Comparison of ENCODE assay signal across 7 mouse cellular contexts in genomic region chr3:69006246-69006760, GRCm38 (mm10). TPM values are rescaled to one million over a fixed set of nuclear protein-coding genes. Genes with fewer than 3 reads are reported as not detected.
DNase-seq lines count a peak whose midpoint lies in the region; ATAC-seq and TF ChIP-seq lines count a peak whose summit lies in the region.

No protein-coding gene starts in this region.

- H3K4me1 ChIP-seq in megakaryocyte, embryonic 14.5 days: peaks cover 25% of the 10 kb centered on the region
- H3K4me1 ChIP-seq in embryonic facial prominence, embryonic 13.5 days: peaks cover 9% of the 10 kb centered on the region
- H3K4me1 ChIP-seq in intestine, embryonic 15.5 days (replicated peaks): 0 out of 2 replicates have a peak, but pooled peaks cover 4% of the 10 kb centered on the region
- H3K4me1 ChIP-seq in midbrain, postnatal 0 days (ENCODE audit: insufficient read depth, low read length): 0 out of 2 replicates have a peak, but pooled peaks cover 3% of the 10 kb centered on the region

- peak overlapping the region; percentile 95 for H3K9ac ChIP-seq in embryonic facial prominence, embryonic 13.5 days
- peak overlapping the region; percentile 97 for H3K9ac ChIP-seq in intestine, embryonic 15.5 days
- H3K9ac ChIP-seq in midbrain, postnatal 0 days (replicated peaks; ENCODE audit: low read length, poor library complexity, severe bottlenecking): peak overlapping the region; percentile 57

- no peaks in the 10 kb centered on the region for H3K27me3 ChIP-seq in megakaryocyte, embryonic 14.5 days (replicated peaks)
- no peaks in the 10 kb centered on the region for H3K27me3 ChIP-seq in embryonic facial prominence, embryonic 13.5 days
- no peaks in the 10 kb centered on the region for H3K27me3 ChIP-seq in intestine, embryonic 15.5 days (replicated peaks)
- H3K27me3 ChIP-seq in midbrain, postnatal 0 days (ENCODE audit: insufficient read depth, low read length): no peaks in the 10 kb centered on the region

- no peak for ATAC-seq in megakaryocyte, adult 5-6 weeks (ENCODE audit: poor library complexity, severe bottlenecking)
- ATAC-seq in embryonic facial prominence, embryonic 13.5 days (ENCODE audit: insufficient number of reproducible peaks, insufficient read depth, low FRiP score, low TSS enrichment, low read depth): no peak
- ATAC-seq in intestine, embryonic 15.5 days: no peak
- ATAC-seq in midbrain, postnatal 0 days (ENCODE audit: low FRiP score): no peak

- no peak for TF ChIP-seq CTCF in midbrain, postnatal 0 days (IDR thresholded peaks at IDR 0.05)

- peak; percentile 3 for DNase-seq in midbrain, postnatal 0 days (ENCODE audit: low spot score)
- DNase-seq in frontal cortex, adult 2 months (ENCODE audit: extremely low spot score in 1 of 2, low spot score in 1 of 2): no peak
- no peak for DNase-seq in ovary, postnatal 10 days (ENCODE audit: low spot score)

- H3K4me2 ChIP-seq in embryonic facial prominence, embryonic 13.5 days: peak overlapping the region; percentile 84
- peak overlapping the region; percentile 80 for H3K4me2 ChIP-seq in intestine, embryonic 15.5 days (replicated peaks)
- H3K4me2 ChIP-seq in midbrain, postnatal 0 days (ENCODE audit: low read depth, low read length, poor library complexity, severe bottlenecking): peak overlapping the region; percentile 100

- peak overlapping the region; percentile 95 for H3K27ac ChIP-seq in embryonic facial prominence, embryonic 13.5 days
- peak overlapping the region; percentile 96 for H3K27ac ChIP-seq in intestine, embryonic 15.5 days
- 0 out of 2 replicates have a peak overlapping the region, but pooled peaks have one; percentile 63 for H3K27ac ChIP-seq in midbrain, postnatal 0 days (ENCODE audit: low read depth, low read length)

- WGBS in embryonic facial prominence, embryonic 13.5 days: 5% methylated on average over 21 of the region's 21 CpGs
- 5% methylated on average over 21 of the region's 21 CpGs for WGBS in intestine, embryonic 15.5 days
- WGBS in midbrain, postnatal 0 days: 5% methylated on average over 21 of the region's 21 CpGs

- peak overlapping the region; percentile 100 for H3K4me3 ChIP-seq in megakaryocyte, embryonic 14.5 days (replicated peaks)
- H3K4me3 ChIP-seq in embryonic facial prominence, embryonic 13.5 days: peak overlapping the region; percentile 98
- peak overlapping the region; percentile 98 for H3K4me3 ChIP-seq in intestine, embryonic 15.5 days (replicated peaks)
- H3K4me3 ChIP-seq in midbrain, postnatal 0 days (ENCODE audit: low read depth, low read length): peak overlapping the region; percentile 97

- peaks cover 16% of the 10 kb centered on the region for H3K36me3 ChIP-seq in megakaryocyte, embryonic 14.5 days (replicated peaks; ENCODE audit: low read length)
- 0 out of 2 replicates have a peak, but pooled peaks cover 3% of the 10 kb centered on the region for H3K36me3 ChIP-seq in embryonic facial prominence, embryonic 13.5 days
- H3K36me3 ChIP-seq in intestine, embryonic 15.5 days: no peaks in the 10 kb centered on the region
- H3K36me3 ChIP-seq in midbrain, postnatal 0 days (ENCODE audit: insufficient read depth, low read length): no peaks in the 10 kb centered on the region

- H3K9me3 ChIP-seq in megakaryocyte, embryonic 14.5 days: no peaks in the 10 kb centered on the region
- no peaks in the 10 kb centered on the region for H3K9me3 ChIP-seq in embryonic facial prominence, embryonic 13.5 days
- H3K9me3 ChIP-seq in intestine, embryonic 15.5 days: no peaks in the 10 kb centered on the region
- no peaks in the 10 kb centered on the region for H3K9me3 ChIP-seq in midbrain, postnatal 0 days (ENCODE audit: low read length)

RNA-seq across cellular contexts. Expression of gene Smc4, which starts 1.8 kb away (rescaled TPM):
- polyA plus RNA-seq in megakaryocyte, embryonic 14.5 days (2012; ENCODE audit: insufficient read depth, low replicate concordance): 28.7 and 32.9 TPM in 2 replicates
- total RNA-seq in megakaryocyte, adult 5-6 weeks (2015): 263 and 290 TPM in 2 replicates
- 541 and 545 TPM in 2 replicates for total RNA-seq in megakaryocyte, adult 5-6 weeks (2017)
- polyA plus RNA-seq in embryonic facial prominence, embryonic 13.5 days (2015; fragmentation: Nextera tagmentation; extraction: Ambion mirVana): 167 and 188 TPM in 2 replicates
- polyA plus RNA-seq in intestine, embryonic 15.5 days (2015; fragmentation: Nextera tagmentation; extraction: Ambion mirVana): 131 and 157 TPM in 2 replicates
- 7.4 and 16.5 TPM in 2 replicates for total RNA-seq in midbrain, postnatal 0 days (2014; rRNA removed)
- 14.4 and 18.1 TPM in 2 replicates for polyA plus RNA-seq in midbrain, postnatal 0 days (2015; fragmentation: Nextera tagmentation; extraction: Ambion mirVana)
- 3.9 and 4.6 TPM in 2 replicates for polyA plus RNA-seq in frontal cortex, adult 2 months (2012; rRNA removed)

RNA-seq across cellular contexts. Expression of gene Ift80, which starts 1.9 kb away (rescaled TPM):
- polyA plus RNA-seq in megakaryocyte, embryonic 14.5 days (2012; ENCODE audit: insufficient read depth, low replicate concordance): 0.10 TPM in 1 of 2 replicates, not detected in the other
- total RNA-seq in megakaryocyte, adult 5-6 weeks (2015): 8.0 and 10.8 TPM in 2 replicates
- total RNA-seq in megakaryocyte, adult 5-6 weeks (2017): 13.7 and 15.2 TPM in 2 replicates
- polyA plus RNA-seq in embryonic facial prominence, embryonic 13.5 days (2015; fragmentation: Nextera tagmentation; extraction: Ambion mirVana): 18.6 and 22.6 TPM in 2 replicates
- polyA plus RNA-seq in intestine, embryonic 15.5 days (2015; fragmentation: Nextera tagmentation; extraction: Ambion mirVana): 8.4 and 9.7 TPM in 2 replicates
- total RNA-seq in midbrain, postnatal 0 days (2014; rRNA removed): 9.0 and 10.4 TPM in 2 replicates
- polyA plus RNA-seq in midbrain, postnatal 0 days (2015; fragmentation: Nextera tagmentation; extraction: Ambion mirVana): 3.7 and 3.8 TPM in 2 replicates
- 17.1 and 17.8 TPM in 2 replicates for polyA plus RNA-seq in frontal cortex, adult 2 months (2012; rRNA removed)

RNA-seq across cellular contexts. Expression of gene Trim59, which starts 38.3 kb away (rescaled TPM):
- 0.35 TPM in 1 of 2 replicates, not detected in the other for polyA plus RNA-seq in megakaryocyte, embryonic 14.5 days (2012; ENCODE audit: insufficient read depth, low replicate concordance)
- 61.1 and 69.6 TPM in 2 replicates for total RNA-seq in megakaryocyte, adult 5-6 weeks (2015)
- total RNA-seq in megakaryocyte, adult 5-6 weeks (2017): 26.0 and 32.6 TPM in 2 replicates
- 120 and 124 TPM in 2 replicates for polyA plus RNA-seq in embryonic facial prominence, embryonic 13.5 days (2015; fragmentation: Nextera tagmentation; extraction: Ambion mirVana)
- polyA plus RNA-seq in intestine, embryonic 15.5 days (2015; fragmentation: Nextera tagmentation; extraction: Ambion mirVana): 70.7 and 86.9 TPM in 2 replicates
- total RNA-seq in midbrain, postnatal 0 days (2014; rRNA removed): 5.5 and 7.1 TPM in 2 replicates
- polyA plus RNA-seq in midbrain, postnatal 0 days (2015; fragmentation: Nextera tagmentation; extraction: Ambion mirVana): 17.1 and 17.6 TPM in 2 replicates
- 9.4 and 10.0 TPM in 2 replicates for polyA plus RNA-seq in frontal cortex, adult 2 months (2012; rRNA removed)
